11 mouse cellular contexts compared by ENCODE assay signal in the genomic region with DNA sequence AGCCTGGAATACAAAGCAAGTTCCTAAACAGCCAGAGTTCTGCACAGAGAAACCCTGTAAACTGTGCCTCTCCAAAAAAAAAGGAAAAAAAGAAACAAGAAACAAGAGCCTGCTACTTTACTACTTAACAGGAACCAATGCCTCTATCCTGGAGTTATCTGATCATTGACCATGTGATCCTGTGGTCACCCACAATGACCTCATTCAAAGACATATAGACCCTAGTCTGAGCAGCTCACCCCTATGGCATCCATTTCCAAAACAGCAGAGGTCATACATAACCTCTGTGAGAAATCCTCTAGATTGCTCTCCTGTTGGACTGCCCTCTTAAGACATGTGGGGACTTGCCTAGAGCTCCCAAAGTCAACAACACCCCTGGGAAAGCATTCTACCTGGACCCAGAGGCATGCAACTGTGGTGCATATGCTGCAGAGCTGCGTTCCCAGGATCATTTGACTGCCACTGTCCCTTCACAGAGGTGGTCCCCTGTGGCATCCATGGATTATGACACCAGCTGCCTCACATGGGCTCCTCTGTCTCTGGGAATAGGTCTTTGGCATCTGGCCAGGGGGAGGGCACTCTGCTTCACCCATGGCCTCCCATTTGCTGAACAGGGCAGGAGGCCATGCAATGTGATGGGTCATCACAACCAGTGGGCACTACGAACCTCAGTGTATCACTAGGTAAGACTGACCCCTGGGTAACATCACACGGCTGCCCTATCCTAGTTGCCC. TPM values are rescaled to one million over a fixed set of nuclear protein-coding genes. Genes with fewer than 3 reads are reported as not detected.
DNase-seq lines count a peak whose midpoint lies in the region; ATAC-seq and TF ChIP-seq lines count a peak whose summit lies in the region.
"Had no signal": no experiment of that assay in that cellular context is flagged by ENCODE, and none has a peak within 500 bp of the region (broad histone marks: within the 10 kb centered on the region; RNA-seq: fewer than 3 reads in every experiment).

No protein-coding gene starts in this region.

- peaks cover 51% of the 10 kb centered on the region for H3K79me3 ChIP-seq in C2C12 (ENCODE audit: low read depth)

- no peaks in the 10 kb centered on the region for H3K9me3 ChIP-seq in heart, postnatal 0 days (replicated peaks; ENCODE audit: control insufficient read depth, low read length)

- no peak for TF ChIP-seq EP300 in heart, postnatal 0 days (IDR thresholded peaks at IDR 0.05; ENCODE audit: low read depth)

- no peak overlapping the region for H3K27ac ChIP-seq in heart, postnatal 0 days (ENCODE audit: low read depth)
- H3K27ac ChIP-seq in brown adipose tissue, adult 24 weeks (replicated peaks; ENCODE audit: low read depth, low read length), result peak overlapping the region; percentile 9

- no peak overlapping the region for H3ac ChIP-seq in C2C12 (ENCODE audit: control insufficient read depth, insufficient read length, low read depth)

- H3K4me2 ChIP-seq in heart, postnatal 0 days (ENCODE audit: low read depth, low read length), result no peak overlapping the region

- peaks cover 99% of the 10 kb centered on the region for H3K79me2 ChIP-seq in C2C12 (ENCODE audit: control insufficient read depth, insufficient read depth)

- H3K27me3 ChIP-seq in heart, postnatal 0 days (ENCODE audit: control insufficient read depth, insufficient read depth, low read length), result no peaks in the 10 kb centered on the region
- H3K27me3 ChIP-seq in C2C12 (ENCODE audit: control insufficient read depth, insufficient read depth, insufficient read length), result no peaks in the 10 kb centered on the region

- no peaks in the 10 kb centered on the region for H3K36me3 ChIP-seq in heart, postnatal 0 days (replicated peaks; ENCODE audit: control insufficient read depth, insufficient read depth, low read length)
- H3K36me3 ChIP-seq in C2C12 (ENCODE audit: control insufficient read depth, insufficient read depth), result peaks cover 10% of the 10 kb centered on the region

- DNase-seq in heart, postnatal 0 days (ENCODE audit: low spot score), result no peak
- no peak for DNase-seq in heart, adult 18-20 months
- DNase-seq in kidney, postnatal 14 days, result peak; percentile 42
- no peak for DNase-seq in frontal cortex, postnatal 25 days (ENCODE audit: low spot score in 2 of 2)
- no peak for DNase-seq in frontal cortex, adult 2 months (ENCODE audit: extremely low spot score in 1 of 2, low spot score in 1 of 2)
- no peak for DNase-seq in layer of hippocampus, postnatal 14 days (ENCODE audit: low spot score in 2 of 2)
- DNase-seq: forebrain, postnatal 0 days had no signal

- H3K4me3 ChIP-seq in heart, postnatal 0 days (ENCODE audit: low read depth, low read length), result no peak overlapping the region
- H3K4me3 ChIP-seq in C2C12 (ENCODE audit: insufficient read depth, poor library complexity, severe bottlenecking), result no peak overlapping the region
- no peak overlapping the region for H3K4me3 ChIP-seq in brown adipose tissue, adult 24 weeks (ENCODE audit: insufficient read depth, low read depth, low read length)

- ATAC-seq in heart, postnatal 0 days (ENCODE audit: insufficient read depth, low read depth), result 0 out of 2 replicates have a peak, but pooled peaks have one; percentile 9
- ATAC-seq: forebrain, postnatal 0 days had no signal

- peaks cover 36% of the 10 kb centered on the region for H3K4me1 ChIP-seq in heart, postnatal 0 days (ENCODE audit: control insufficient read depth, insufficient read depth)
- H3K4me1 ChIP-seq in brown adipose tissue, adult 24 weeks (ENCODE audit: control insufficient read depth, insufficient read depth, insufficient read length, low read length), result peaks cover 41% of the 10 kb centered on the region

- 86% methylated on average over 3 of the region's 3 CpGs for WGBS in heart, postnatal 0 days

- no peak overlapping the region for H3K9ac ChIP-seq in heart, postnatal 0 days (replicated peaks; ENCODE audit: low read depth, low read length)
- H3K9ac ChIP-seq: forebrain, postnatal 0 days had no signal

- no peak for TF ChIP-seq CTCF in heart, postnatal 0 days (IDR thresholded peaks at IDR 0.05; ENCODE audit: low read depth)
- no peak for TF ChIP-seq CTCF in C2C12 (IDR thresholded peaks at IDR 0.05; ENCODE audit: control insufficient read depth, insufficient read depth, insufficient read length)

TF ChIP-seq in C2C12, 6 proteins besides CTCF, POLR2A, EP300 and RAD21:
- TF ChIP-seq FOSL1 (IDR thresholded peaks at IDR 0.05; ENCODE audit: insufficient read depth, low read length, poor library complexity, severe bottlenecking) (no peak), USF1 (IDR thresholded peaks at IDR 0.05; ENCODE audit: low read depth) (peak; percentile 89), MYOG (IDR thresholded peaks at IDR 0.05; ENCODE audit: control insufficient read depth, extremely low read depth, insufficient read length) (no peak), MYOD1 (IDR thresholded peaks at IDR 0.05; ENCODE audit: control insufficient read depth, insufficient read length, low read depth) (no peak), CEBPB (IDR thresholded peaks at IDR 0.05; ENCODE audit: low read depth) (no peak)

RNA-seq across cellular contexts. Expression of a gene that starts 12.8 kb away (rescaled TPM):
- 149 and 160 TPM in 2 replicates for total RNA-seq in heart, postnatal 0 days (2014; rRNA removed; ENCODE audit: low replicate concordance)
- polyA plus RNA-seq in heart, postnatal 0 days (2015; fragmentation: Nextera tagmentation; extraction: Ambion mirVana), result 121 and 123 TPM in 2 replicates
- 10 to 100 TPM; 60.1 to 68.1 TPM for total RNA-seq in heart, adult 18-20 months (2021)
- polyA plus RNA-seq in C2C12 (2012; fragmentation: generic; extraction: Trizol), result 22.0 TPM
- polyA plus RNA-seq in brown adipose tissue, adult 24 weeks (2012; ENCODE audit: insufficient read depth, insufficient read length, missing spikeins), result 98.7 and 99.2 TPM in 2 replicates
- 187 TPM in 2 replicates for polyA plus RNA-seq in frontal cortex, adult 2 months (2012; rRNA removed)
- total RNA-seq in layer of hippocampus, postnatal 14 days (2021), result 100 to 1,000 TPM; 188 to 191 TPM

RNA-seq across cellular contexts. Expression of a gene that starts 51.2 kb away (rescaled TPM):
- 53.1 and 56.8 TPM in 2 replicates for total RNA-seq in heart, postnatal 0 days (2014; rRNA removed; ENCODE audit: low replicate concordance)
- 87.0 and 91.1 TPM in 2 replicates for polyA plus RNA-seq in heart, postnatal 0 days (2015; fragmentation: Nextera tagmentation; extraction: Ambion mirVana)
- 10 to 100 TPM; 76.9 to 95.9 TPM for total RNA-seq in heart, adult 18-20 months (2021)
- 42.6 TPM for polyA plus RNA-seq in C2C12 (2012; fragmentation: generic; extraction: Trizol)
- 74.8 and 95.3 TPM in 2 replicates for polyA plus RNA-seq in brown adipose tissue, adult 24 weeks (2012; ENCODE audit: insufficient read depth, insufficient read length, missing spikeins)
- polyA plus RNA-seq in frontal cortex, adult 2 months (2012; rRNA removed), result 95.8 and 101 TPM in 2 replicates
- 10 to 100 TPM; 81.9 to 84.3 TPM for total RNA-seq in layer of hippocampus, postnatal 14 days (2021)

RNA-seq across cellular contexts. Expression of a gene that starts 57.9 kb away (rescaled TPM):
- not detected in 2 replicates for total RNA-seq in heart, postnatal 0 days (2014; rRNA removed; ENCODE audit: low replicate concordance)
- polyA plus RNA-seq in heart, postnatal 0 days (2015; fragmentation: Nextera tagmentation; extraction: Ambion mirVana), result 0.08 and 0.12 TPM in 2 replicates
- total RNA-seq in heart, adult 18-20 months (2021), result under 1 TPM in 1 of 2 experiments, not detected in 1; 0.51 TPM
- polyA plus RNA-seq in C2C12 (2012; fragmentation: generic; extraction: Trizol), result 0.14 TPM
- not detected in 2 replicates for polyA plus RNA-seq in brown adipose tissue, adult 24 weeks (2012; ENCODE audit: insufficient read depth, insufficient read length, missing spikeins)
- polyA plus RNA-seq in frontal cortex, adult 2 months (2012; rRNA removed), result 0.08 TPM in 1 of 2 replicates, not detected in the other
- not detected for total RNA-seq in layer of hippocampus, postnatal 14 days (2021)
- total RNA-seq: forebrain, postnatal 0 days; midbrain, postnatal 0 days had no signal
- polyA plus RNA-seq: large intestine, adult 2 months had no signal

RNA-seq across cellular contexts. Expression of a gene that starts 58.2 kb away (rescaled TPM):
- total RNA-seq in heart, postnatal 0 days (2014; rRNA removed; ENCODE audit: low replicate concordance), result 12.4 and 21.1 TPM in 2 replicates
- 8.6 and 9.8 TPM in 2 replicates for polyA plus RNA-seq in heart, postnatal 0 days (2015; fragmentation: Nextera tagmentation; extraction: Ambion mirVana)
- 1 to 10 TPM; 2.0 to 3.0 TPM for total RNA-seq in heart, adult 18-20 months (2021)
- polyA plus RNA-seq in C2C12 (2012; fragmentation: generic; extraction: Trizol), result 45.1 TPM
- polyA plus RNA-seq in brown adipose tissue, adult 24 weeks (2012; ENCODE audit: insufficient read depth, insufficient read length, missing spikeins), result 4.0 and 5.7 TPM in 2 replicates
- polyA plus RNA-seq in frontal cortex, adult 2 months (2012; rRNA removed), result 18.5 and 22.1 TPM in 2 replicates
- total RNA-seq in layer of hippocampus, postnatal 14 days (2021), result 10 to 100 TPM; 11.7 to 11.9 TPM
